Mouse (Mus musculus): ENCODE measurements at regions not wholly inside any gene's neighbourhood (a gene's known extent, or its start where the extent isn't known, plus 50 kb on each side); places are given as distances from the start of the nearest gene placed in this dataset.

- no peaks in the 10 kb centered on the region for H3K9me3 ChIP-seq (ENCODE audit: control insufficient read depth, low read length)
- H3K4me2 ChIP-seq (ENCODE audit: low read depth, low read length), result no peak overlapping the region
- no peak for DNase-seq (ENCODE audit: low spot score)
- H3K4me3 ChIP-seq (ENCODE audit: low read depth, low read length), result no peak overlapping the region
- no peaks in the 10 kb centered on the region for H3K4me1 ChIP-seq (ENCODE audit: control insufficient read depth, insufficient read depth, low read length)
- H3K9ac ChIP-seq (ENCODE audit: low read depth, low read length), result no peak overlapping the region
- H3K36me3 ChIP-seq (ENCODE audit: control insufficient read depth, insufficient read depth, low read length), result no peaks in the 10 kb centered on the region
- no peak for ATAC-seq (ENCODE audit: low read depth)
- H3K27ac ChIP-seq (replicated peaks; ENCODE audit: low read depth, low read length), result no peak overlapping the region
- H3K27me3 ChIP-seq (replicated peaks; ENCODE audit: control insufficient read depth, insufficient read depth, low read length), result no peaks in the 10 kb centered on the region
- WGBS, result 67% methylated on average over 1 of the region's 1 CpGs
These were observed 588.5 kb downstream of the Plod2 start for GRCm38 (mm10) chr9:93130561-93130960.

- DNase-seq (ENCODE audit: low spot score), result no peak
- Histone ChIP-seq H3K27ac (replicated peaks; ENCODE audit: low read depth, low read length) (no peak overlapping the region), H3K4me2 (ENCODE audit: low read depth, low read length) (no peak overlapping the region), H3K4me3 (ENCODE audit: low read depth, low read length) (no peak overlapping the region), H3K9me3 (ENCODE audit: control insufficient read depth, low read length) (no peaks in the 10 kb centered on the region), H3K36me3 (ENCODE audit: control insufficient read depth, insufficient read depth, low read length) (no peaks in the 10 kb centered on the region), H3K9ac (ENCODE audit: low read depth, low read length) (no peak overlapping the region), H3K27me3 (replicated peaks; ENCODE audit: control insufficient read depth, insufficient read depth, low read length) (no peaks in the 10 kb centered on the region), H3K4me1 (ENCODE audit: control insufficient read depth, insufficient read depth, low read length) (no peaks in the 10 kb centered on the region)
- ATAC-seq (ENCODE audit: low read depth), result no peak
These were observed 589.7 kb downstream of the Plod2 start for GRCm38 (mm10) chr9:93131620-93132200.

- H3K4me2 ChIP-seq (ENCODE audit: low read depth, low read length), result no peak overlapping the region
- H3K9me3 ChIP-seq (ENCODE audit: control insufficient read depth, low read length), result no peaks in the 10 kb centered on the region
- 83% methylated on average over 1 of the region's 1 CpGs for WGBS
- H3K27ac ChIP-seq (replicated peaks; ENCODE audit: low read depth, low read length), result no peak overlapping the region
- no peaks in the 10 kb centered on the region for H3K36me3 ChIP-seq (ENCODE audit: control insufficient read depth, insufficient read depth, low read length)
- no peaks in the 10 kb centered on the region for H3K27me3 ChIP-seq (replicated peaks; ENCODE audit: control insufficient read depth, insufficient read depth, low read length)
- H3K9ac ChIP-seq (ENCODE audit: low read depth, low read length), result no peak overlapping the region
- no peak overlapping the region for H3K4me3 ChIP-seq (ENCODE audit: low read depth, low read length)
- ATAC-seq (ENCODE audit: low read depth), result no peak
- no peak for DNase-seq (ENCODE audit: low spot score)
- no peaks in the 10 kb centered on the region for H3K4me1 ChIP-seq (ENCODE audit: control insufficient read depth, insufficient read depth, low read length)
These were observed 594.3 kb downstream of the Plod2 start for GRCm38 (mm10) chr9:93136349-93136748.

GRCm38 (mm10) chr9:93170071-93170470, 628.0 kb downstream of the Plod2 start:
- no peak overlapping the region for H3K27ac ChIP-seq (replicated peaks; ENCODE audit: low read depth, low read length)
- no peak overlapping the region for H3K4me3 ChIP-seq (ENCODE audit: low read depth, low read length)
- no peak for ATAC-seq (ENCODE audit: low read depth)
- no peaks in the 10 kb centered on the region for H3K36me3 ChIP-seq (ENCODE audit: control insufficient read depth, insufficient read depth, low read length)
- no peaks in the 10 kb centered on the region for H3K9me3 ChIP-seq (ENCODE audit: control insufficient read depth, low read length)
- no peak overlapping the region for H3K4me2 ChIP-seq (ENCODE audit: low read depth, low read length)
- H3K27me3 ChIP-seq (replicated peaks; ENCODE audit: control insufficient read depth, insufficient read depth, low read length), result no peaks in the 10 kb centered on the region
- H3K4me1 ChIP-seq (ENCODE audit: control insufficient read depth, insufficient read depth, low read length), result no peaks in the 10 kb centered on the region
- no peak overlapping the region for H3K9ac ChIP-seq (ENCODE audit: low read depth, low read length)
- DNase-seq (ENCODE audit: low spot score), result no peak

GRCm38 (mm10) chr9:93186638-93187037, 644.6 kb downstream of the Plod2 start:
- DNase-seq (ENCODE audit: low spot score), result peak; percentile 16
- H3K4me2 ChIP-seq (ENCODE audit: low read depth, low read length), result no peak overlapping the region
- no peak overlapping the region for H3K4me3 ChIP-seq (ENCODE audit: low read depth, low read length)
- no peak overlapping the region for H3K27ac ChIP-seq (replicated peaks; ENCODE audit: low read depth, low read length)
- WGBS, result 54% methylated on average over 1 of the region's 1 CpGs
- no peak for ATAC-seq (ENCODE audit: low read depth)
- H3K4me1 ChIP-seq (ENCODE audit: control insufficient read depth, insufficient read depth, low read length), result no peaks in the 10 kb centered on the region
- H3K27me3 ChIP-seq (replicated peaks; ENCODE audit: control insufficient read depth, insufficient read depth, low read length), result no peaks in the 10 kb centered on the region
- H3K9ac ChIP-seq (ENCODE audit: low read depth, low read length), result no peak overlapping the region
- H3K36me3 ChIP-seq (ENCODE audit: control insufficient read depth, insufficient read depth, low read length), result no peaks in the 10 kb centered on the region
- H3K9me3 ChIP-seq (ENCODE audit: control insufficient read depth, low read length), result no peaks in the 10 kb centered on the region

- Histone ChIP-seq H3K4me2 (ENCODE audit: low read depth, low read length) (no peak overlapping the region), H3K4me1 (ENCODE audit: control insufficient read depth, insufficient read depth, low read length) (no peaks in the 10 kb centered on the region), H3K36me3 (ENCODE audit: control insufficient read depth, insufficient read depth, low read length) (no peaks in the 10 kb centered on the region), H3K9me3 (ENCODE audit: control insufficient read depth, low read length) (no peaks in the 10 kb centered on the region), H3K27me3 (replicated peaks; ENCODE audit: control insufficient read depth, insufficient read depth, low read length) (no peaks in the 10 kb centered on the region), H3K9ac (ENCODE audit: low read depth, low read length) (no peak overlapping the region), H3K4me3 (ENCODE audit: low read depth, low read length) (no peak overlapping the region), H3K27ac (replicated peaks; ENCODE audit: low read depth, low read length) (no peak overlapping the region)
- ATAC-seq (ENCODE audit: low read depth), result no peak
- DNase-seq (ENCODE audit: low spot score), result no peak
These were observed 690.5 kb downstream of the Plod2 start for GRCm38 (mm10) chr9:93232562-93232961.

- no peak overlapping the region for H3K27ac ChIP-seq (replicated peaks; ENCODE audit: low read depth, low read length)
- ATAC-seq (ENCODE audit: low read depth) (no peak), DNase-seq (ENCODE audit: low spot score) (no peak)
- no peaks in the 10 kb centered on the region for H3K27me3 ChIP-seq (replicated peaks; ENCODE audit: control insufficient read depth, insufficient read depth, low read length)
- H3K4me1 ChIP-seq (ENCODE audit: control insufficient read depth, insufficient read depth, low read length), result no peaks in the 10 kb centered on the region
- H3K9me3 ChIP-seq (ENCODE audit: control insufficient read depth, low read length), result no peaks in the 10 kb centered on the region
- H3K4me3 ChIP-seq (ENCODE audit: low read depth, low read length), result no peak overlapping the region
- H3K9ac ChIP-seq (ENCODE audit: low read depth, low read length), result no peak overlapping the region
- H3K36me3 ChIP-seq (ENCODE audit: control insufficient read depth, insufficient read depth, low read length), result no peaks in the 10 kb centered on the region
- no peak overlapping the region for H3K4me2 ChIP-seq (ENCODE audit: low read depth, low read length)
- 84% methylated on average over 3 of the region's 3 CpGs for WGBS
These were observed 710.1 kb downstream of the Plod2 start for GRCm38 (mm10) chr9:93252146-93252545.

GRCm38 (mm10) chr9:93297332-93297731, 755.3 kb downstream of the Plod2 start:
- Histone ChIP-seq H3K4me3 (ENCODE audit: low read depth, low read length) (no peak overlapping the region), H3K4me1 (ENCODE audit: control insufficient read depth, insufficient read depth, low read length) (no peaks in the 10 kb centered on the region), H3K27ac (replicated peaks; ENCODE audit: low read depth, low read length) (no peak overlapping the region), H3K9me3 (ENCODE audit: control insufficient read depth, low read length) (no peaks in the 10 kb centered on the region), H3K27me3 (replicated peaks; ENCODE audit: control insufficient read depth, insufficient read depth, low read length) (no peaks in the 10 kb centered on the region), H3K9ac (ENCODE audit: low read depth, low read length) (no peak overlapping the region), H3K36me3 (ENCODE audit: control insufficient read depth, insufficient read depth, low read length) (no peaks in the 10 kb centered on the region), H3K4me2 (ENCODE audit: low read depth, low read length) (no peak overlapping the region)
- ATAC-seq (ENCODE audit: low read depth) (no peak), DNase-seq (ENCODE audit: low spot score) (no peak)
- 56% methylated on average over 2 of the region's 2 CpGs for WGBS

- 32% methylated on average over 2 of the region's 2 CpGs for WGBS
- Histone ChIP-seq H3K36me3 (ENCODE audit: control insufficient read depth, insufficient read depth, low read length) (no peaks in the 10 kb centered on the region), H3K4me3 (ENCODE audit: low read depth, low read length) (no peak overlapping the region), H3K4me2 (ENCODE audit: low read depth, low read length) (no peak overlapping the region), H3K9ac (ENCODE audit: low read depth, low read length) (no peak overlapping the region), H3K9me3 (ENCODE audit: control insufficient read depth, low read length) (no peaks in the 10 kb centered on the region), H3K27me3 (replicated peaks; ENCODE audit: control insufficient read depth, insufficient read depth, low read length) (no peaks in the 10 kb centered on the region), H3K4me1 (ENCODE audit: control insufficient read depth, insufficient read depth, low read length) (no peaks in the 10 kb centered on the region), H3K27ac (replicated peaks; ENCODE audit: low read depth, low read length) (no peak overlapping the region)
- DNase-seq (ENCODE audit: low spot score), result no peak
- ATAC-seq (ENCODE audit: low read depth), result no peak
These were observed 764.7 kb downstream of the Plod2 start for GRCm38 (mm10) chr9:93306753-93307152.

Data from embryonic facial prominence, embryonic 14.5 days (tissue).